Mouse (Mus musculus) lung, adult 2 months (tissue): ENCODE measurements around the gene Pygm.

Source experiments
- CTCF ChIP-seq: fragments of 200-500 bp; IDR thresholded peaks from 2 replicates; pipeline ENCODE4 v1.5.1; 2011; ENCODE audit warnings: mild to moderate bottlenecking, low read length, control low read depth; ENCODE audit not compliant: insufficient read depth
- POLR2A ChIP-seq: fragments of 200-500 bp; IDR thresholded peaks from 2 replicates; pipeline ENCODE4 v1.6.1; 2011; ENCODE audit warnings: low read depth, mild to moderate bottlenecking, control low read depth, low read length, borderline replicate concordance; ENCODE audit errors: extremely low read depth

DNA sequence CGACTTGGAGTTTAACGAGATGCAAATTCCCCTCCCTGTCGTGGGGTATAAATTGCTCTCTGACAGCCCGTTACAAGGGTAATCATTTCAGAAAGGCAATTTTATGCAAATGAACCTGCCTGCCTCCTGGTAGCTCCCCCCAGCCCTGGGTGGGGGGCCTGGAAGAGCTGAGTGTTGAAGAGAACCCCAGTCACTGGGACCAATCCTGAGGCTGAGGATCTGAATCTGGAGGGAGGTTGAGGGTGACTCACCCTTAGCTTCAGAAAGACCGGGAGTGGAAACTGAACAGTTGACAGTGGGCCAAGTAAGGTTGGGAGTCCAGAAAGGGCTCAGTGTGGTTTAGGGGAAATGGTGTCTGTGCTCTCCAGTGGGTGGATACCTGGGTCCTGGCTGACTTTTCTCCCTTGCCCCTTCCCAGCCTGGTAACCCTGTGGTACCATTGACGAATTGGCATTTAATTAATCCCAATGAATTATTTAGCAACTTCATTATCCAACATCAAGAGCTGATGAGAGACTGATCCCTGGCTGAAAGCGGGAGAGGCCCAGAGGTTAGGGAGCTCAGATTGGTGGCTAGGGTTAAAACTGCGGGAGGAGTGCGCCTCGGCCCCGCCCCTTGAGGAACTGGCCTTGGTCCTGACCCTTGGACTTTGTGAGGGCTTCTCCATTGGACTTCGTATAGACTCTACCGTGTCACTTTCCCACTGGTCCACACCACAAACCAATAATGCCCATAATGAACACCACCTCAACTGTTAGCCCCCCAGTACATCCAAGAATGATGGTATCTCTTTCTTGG is 42.7 kb downstream of the Pygm start:
- no peak for TF ChIP-seq POLR2A
- no peak for TF ChIP-seq CTCF
